Mouse (Mus musculus): ENCODE data around the gene Nr2f6. TPM values are rescaled to one million over a fixed set of nuclear protein-coding genes. Genes with fewer than 3 reads are reported as not detected.
"Not testable (repeated sequence)": the region's sequence is repeated elsewhere in the genome, so short reads cannot be mapped to it uniquely, and the experiment has no call there.

The Nr2f6 gene
- polyA plus RNA-seq, 1 experiment from 2014 or later, result 20.1 TPM

DNA sequence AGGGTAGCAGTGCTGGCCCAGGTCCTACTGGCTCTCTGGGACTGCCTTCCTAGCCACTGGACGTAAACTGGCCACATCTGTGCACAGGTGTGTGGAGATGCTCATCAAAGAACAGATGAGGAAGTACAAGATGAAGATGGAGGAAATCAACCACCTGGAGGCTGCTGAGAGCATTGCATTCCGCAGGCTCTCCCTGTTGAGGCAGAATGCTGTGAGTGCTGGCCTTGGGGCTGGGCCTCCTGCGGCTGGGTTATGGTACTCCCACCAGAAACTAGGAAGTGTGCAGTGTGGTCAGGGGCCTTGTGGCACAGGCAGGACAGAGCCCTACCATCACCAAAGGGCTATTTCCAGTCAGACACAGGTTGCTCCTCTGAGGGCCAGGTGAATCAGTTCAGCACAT is 23.7 kb downstream of the Nr2f6 start:
- ATAC-seq, result no peak
- 80% methylated on average over 3 of the region's 3 CpGs for WGBS
- H3K9me3 ChIP-seq (replicated peaks; ENCODE audit: control insufficient read depth, low read length, poor library complexity, severe bottlenecking), result no peaks in the 10 kb centered on the region
- H3K9ac ChIP-seq (ENCODE audit: low read depth, low read length), result no peak overlapping the region
- no peaks in the 10 kb centered on the region for H3K27me3 ChIP-seq (ENCODE audit: control insufficient read depth, insufficient read depth, low read depth, low read length)
- H3K4me3 ChIP-seq (ENCODE audit: low read depth, low read length), result no peak overlapping the region
- no peaks in the 10 kb centered on the region for H3K4me1 ChIP-seq (ENCODE audit: control insufficient read depth, insufficient read depth, low read length)
- H3K27ac ChIP-seq (ENCODE audit: low read length), result no peak overlapping the region
- no peak overlapping the region for H3K4me2 ChIP-seq (ENCODE audit: low read length)
- H3K36me3 ChIP-seq (ENCODE audit: control insufficient read depth, insufficient read depth, low read length), result peaks cover 57% of the 10 kb centered on the region

- H3K4me1 ChIP-seq (ENCODE audit: control insufficient read depth, insufficient read depth, low read length), result no peaks in the 10 kb centered on the region
- H3K9me3 ChIP-seq (replicated peaks; ENCODE audit: control insufficient read depth, low read length, poor library complexity, severe bottlenecking), result no peaks in the 10 kb centered on the region
- H3K4me3 ChIP-seq (ENCODE audit: low read depth, low read length), result no peak overlapping the region
- no peaks in the 10 kb centered on the region for H3K27me3 ChIP-seq (ENCODE audit: control insufficient read depth, insufficient read depth, low read depth, low read length)
- no peak overlapping the region for H3K27ac ChIP-seq (ENCODE audit: low read length)
- H3K36me3 ChIP-seq (ENCODE audit: control insufficient read depth, insufficient read depth, low read length), result peaks cover 76% of the 10 kb centered on the region
- H3K9ac ChIP-seq (ENCODE audit: low read depth, low read length), result no peak overlapping the region
- no peak overlapping the region for H3K4me2 ChIP-seq (ENCODE audit: low read length)
- ATAC-seq, result no peak
- 97% methylated on average over 1 of the region's 1 CpGs for WGBS
Observed at GRCm38 (mm10) chr8:71351520-71351919, 30.2 kb downstream of the Nr2f6 start.

DNA sequence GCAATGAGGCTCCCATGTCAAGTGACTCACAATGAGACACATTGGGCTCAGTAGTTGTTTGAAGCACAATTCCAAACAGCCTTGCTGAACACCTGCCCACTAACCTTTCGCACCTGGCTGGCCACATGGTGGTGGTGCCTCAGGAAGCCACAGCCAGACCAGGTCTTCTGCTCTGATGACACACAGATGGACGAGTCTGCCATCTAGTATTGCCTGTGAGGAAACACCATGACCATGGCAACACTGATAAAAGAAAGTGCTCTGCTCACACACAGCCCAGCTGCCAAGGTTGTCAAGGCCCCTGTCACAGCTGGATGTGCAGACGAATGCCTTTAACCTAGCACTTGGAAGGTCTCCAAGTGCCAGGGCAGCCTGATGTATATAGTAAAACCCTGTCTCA is 30.6 kb downstream of the Nr2f6 start:
- Histone ChIP-seq H3K36me3 (ENCODE audit: control insufficient read depth, insufficient read depth, low read length) (peaks cover 77% of the 10 kb centered on the region), H3K4me1 (ENCODE audit: control insufficient read depth, insufficient read depth, low read length) (no peaks in the 10 kb centered on the region), H3K9ac (ENCODE audit: low read depth, low read length) (no peak overlapping the region), H3K9me3 (replicated peaks; ENCODE audit: control insufficient read depth, low read length, poor library complexity, severe bottlenecking) (no peaks in the 10 kb centered on the region), H3K27ac (ENCODE audit: low read length) (no peak overlapping the region), H3K27me3 (ENCODE audit: control insufficient read depth, insufficient read depth, low read depth, low read length) (no peaks in the 10 kb centered on the region), H3K4me3 (ENCODE audit: low read depth, low read length) (no peak overlapping the region), H3K4me2 (ENCODE audit: low read length) (no peak overlapping the region)
- 79% methylated on average over 3 of the region's 3 CpGs for WGBS
- no peak for ATAC-seq

DNA sequence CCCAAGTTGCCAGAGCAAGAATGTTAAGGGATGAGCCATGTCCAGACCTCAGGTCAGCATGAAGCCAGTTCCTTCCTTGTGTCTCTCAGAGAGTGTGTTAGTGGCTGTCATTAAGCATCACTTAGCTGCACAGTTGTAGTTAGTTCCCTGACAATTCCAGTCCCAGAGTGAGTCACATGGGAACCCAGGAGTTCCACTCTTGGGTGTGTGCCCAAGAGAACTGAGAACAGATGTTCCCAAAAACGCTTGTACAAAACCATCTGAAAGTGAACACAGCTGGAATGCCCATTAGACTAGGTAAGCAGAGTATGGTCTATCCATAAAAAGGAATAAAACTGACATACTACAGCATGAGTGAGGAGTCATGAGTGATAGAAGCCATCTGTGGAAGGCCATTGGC is 35.2 kb downstream of the Nr2f6 start:
- H3K4me1 ChIP-seq (ENCODE audit: control insufficient read depth, insufficient read depth, low read length), result no peaks in the 10 kb centered on the region
- no peak overlapping the region for H3K4me2 ChIP-seq (ENCODE audit: low read length)
- no peaks in the 10 kb centered on the region for H3K9me3 ChIP-seq (replicated peaks; ENCODE audit: control insufficient read depth, low read length, poor library complexity, severe bottlenecking)
- H3K4me3 ChIP-seq (ENCODE audit: low read depth, low read length), result no peak overlapping the region
- peaks cover 56% of the 10 kb centered on the region for H3K36me3 ChIP-seq (ENCODE audit: control insufficient read depth, insufficient read depth, low read length)
- no peak overlapping the region for H3K27ac ChIP-seq (ENCODE audit: low read length)
- H3K27me3 ChIP-seq (ENCODE audit: control insufficient read depth, insufficient read depth, low read depth, low read length), result no peaks in the 10 kb centered on the region
- 88% methylated on average over 1 of the region's 1 CpGs for WGBS
- H3K9ac ChIP-seq (ENCODE audit: low read depth, low read length), result no peak overlapping the region
- no peak for ATAC-seq

- ATAC-seq, result no peak
- Histone ChIP-seq H3K4me2 (ENCODE audit: low read length) (no peak overlapping the region), H3K36me3 (ENCODE audit: control insufficient read depth, insufficient read depth, low read length) (peaks cover 11% of the 10 kb centered on the region; the same call in 1 of the 2 replicates), H3K4me1 (ENCODE audit: control insufficient read depth, insufficient read depth, low read length) (no peaks in the 10 kb centered on the region), H3K27ac (ENCODE audit: low read length) (no peak overlapping the region), H3K9me3 (replicated peaks; ENCODE audit: control insufficient read depth, low read length, poor library complexity, severe bottlenecking) (no peaks in the 10 kb centered on the region), H3K9ac (ENCODE audit: low read depth, low read length) (no peak overlapping the region), H3K27me3 (ENCODE audit: control insufficient read depth, insufficient read depth, low read depth, low read length) (no peaks in the 10 kb centered on the region), H3K4me3 (ENCODE audit: low read depth, low read length) (no peak overlapping the region)
- 84% methylated on average over 5 of the region's 5 CpGs for WGBS
Observed at GRCm38 (mm10) chr8:71340625-71341024, 41.1 kb downstream of the Nr2f6 start.

GRCm38 (mm10) chr8:71337834-71338233 is 43.9 kb downstream of the Nr2f6 start:
- not testable (repeated sequence) for H3K4me3 ChIP-seq (ENCODE audit: low read depth, low read length); H3K4me2 ChIP-seq (ENCODE audit: low read length); H3K27me3 ChIP-seq (ENCODE audit: control insufficient read depth, insufficient read depth, low read depth, low read length); ATAC-seq; H3K27ac ChIP-seq (ENCODE audit: low read length); H3K4me1 ChIP-seq (ENCODE audit: control insufficient read depth, insufficient read depth, low read length); H3K9me3 ChIP-seq (replicated peaks; ENCODE audit: control insufficient read depth, low read length, poor library complexity, severe bottlenecking); H3K9ac ChIP-seq (ENCODE audit: low read depth, low read length)
- WGBS, result over 99% methylated on average over 4 of the region's 6 CpGs
- peaks cover 15% of the 10 kb centered on the region for H3K36me3 ChIP-seq (ENCODE audit: control insufficient read depth, insufficient read depth, low read length)

DNA sequence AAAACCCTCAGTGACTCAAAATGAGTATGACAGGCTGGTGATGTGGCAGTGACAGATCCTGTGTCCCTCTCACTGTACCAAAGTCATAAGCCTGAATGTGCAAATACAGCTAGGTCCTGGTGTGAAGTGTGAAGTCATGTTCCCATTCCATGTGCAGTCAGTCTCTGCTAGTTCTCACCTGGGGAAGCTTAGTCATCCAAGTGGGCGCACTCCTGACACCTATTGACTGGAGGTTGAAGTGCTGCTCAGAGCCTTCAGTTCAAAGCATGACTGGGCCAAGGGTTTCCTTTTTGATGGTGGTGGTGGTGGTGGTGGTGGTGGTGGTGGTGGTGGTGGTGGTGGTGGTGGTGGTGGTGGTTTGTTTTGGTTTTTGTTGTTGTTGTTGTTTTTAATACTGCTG is 56.9 kb downstream of the Nr2f6 start:
- ATAC-seq, result no peak
- Histone ChIP-seq H3K36me3 (ENCODE audit: control insufficient read depth, insufficient read depth, low read length) (peaks cover 38% of the 10 kb centered on the region), H3K4me1 (ENCODE audit: control insufficient read depth, insufficient read depth, low read length) (no peaks in the 10 kb centered on the region), H3K9me3 (replicated peaks; ENCODE audit: control insufficient read depth, low read length, poor library complexity, severe bottlenecking) (no peaks in the 10 kb centered on the region), H3K27ac (ENCODE audit: low read length) (no peak overlapping the region), H3K4me3 (ENCODE audit: low read depth, low read length) (no peak overlapping the region), H3K27me3 (ENCODE audit: control insufficient read depth, insufficient read depth, low read depth, low read length) (no peaks in the 10 kb centered on the region), H3K9ac (ENCODE audit: low read depth, low read length) (no peak overlapping the region), H3K4me2 (ENCODE audit: low read length) (no peak overlapping the region)
- 95% methylated on average over 1 of the region's 1 CpGs for WGBS

Other genes with a start within 250 kb of the Nr2f6 start
- gene Myo9b, start 109.2 kb downstream of the Nr2f6 start, polyA plus RNA-seq (2015; fragmentation: Nextera tagmentation; extraction: Ambion mirVana), result 15.5 and 17.2 TPM in 2 replicates
- gene Haus8, start 109.0 kb downstream of the Nr2f6 start, polyA plus RNA-seq (2015; fragmentation: Nextera tagmentation; extraction: Ambion mirVana), result 65.7 and 67.9 TPM in 2 replicates
- gene Use1, start 15.1 kb downstream of the Nr2f6 start, polyA plus RNA-seq (2015; fragmentation: Nextera tagmentation; extraction: Ambion mirVana), result 117 and 123 TPM in 2 replicates
- 5.1 and 5.3 TPM in 2 replicates for gene Ocel1, start 10.7 kb downstream of the Nr2f6 start, polyA plus RNA-seq (2015; fragmentation: Nextera tagmentation; extraction: Ambion mirVana)
- 7.4 and 8.1 TPM in 2 replicates for gene Ushbp1, start 13.8 kb upstream of the Nr2f6 start, polyA plus RNA-seq (2015; fragmentation: Nextera tagmentation; extraction: Ambion mirVana)
- gene Babam1, start 14.9 kb upstream of the Nr2f6 start, polyA plus RNA-seq (2015; fragmentation: Nextera tagmentation; extraction: Ambion mirVana), result 89.8 and 91.0 TPM in 2 replicates
- 4.0 and 5.1 TPM in 2 replicates for gene Ankle1, start 24.1 kb upstream of the Nr2f6 start, polyA plus RNA-seq (2015; fragmentation: Nextera tagmentation; extraction: Ambion mirVana)
- gene Abhd8, start 81.7 kb upstream of the Nr2f6 start, polyA plus RNA-seq (2015; fragmentation: Nextera tagmentation; extraction: Ambion mirVana), result 176 TPM in 2 replicates
- gene Mrpl34, start 83.0 kb upstream of the Nr2f6 start, polyA plus RNA-seq (2015; fragmentation: Nextera tagmentation; extraction: Ambion mirVana), result 182 and 191 TPM in 2 replicates
- gene Dda1, start 87.2 kb upstream of the Nr2f6 start, polyA plus RNA-seq (2015; fragmentation: Nextera tagmentation; extraction: Ambion mirVana), result 224 and 231 TPM in 2 replicates
- gene Ano8, start 104.0 kb upstream of the Nr2f6 start, polyA plus RNA-seq (2015; fragmentation: Nextera tagmentation; extraction: Ambion mirVana), result 4.0 and 5.9 TPM in 2 replicates
- 11.8 and 12.5 TPM in 2 replicates for gene Gtpbp3, start 106.1 kb upstream of the Nr2f6 start, polyA plus RNA-seq (2015; fragmentation: Nextera tagmentation; extraction: Ambion mirVana)
- 5.7 and 6.5 TPM in 2 replicates for gene Plvap, start 129.8 kb upstream of the Nr2f6 start, polyA plus RNA-seq (2015; fragmentation: Nextera tagmentation; extraction: Ambion mirVana)
- gene Ccdc194, start 143.8 kb upstream of the Nr2f6 start, polyA plus RNA-seq (2015; fragmentation: Nextera tagmentation; extraction: Ambion mirVana), result 0.11 TPM in 1 of 2 replicates, not detected in the other
- 6.8 and 7.9 TPM in 2 replicates for gene Bst2, start 155.5 kb upstream of the Nr2f6 start, polyA plus RNA-seq (2015; fragmentation: Nextera tagmentation; extraction: Ambion mirVana)
- 52.4 and 60.3 TPM in 2 replicates for gene Mvb12a, start 161.0 kb upstream of the Nr2f6 start, polyA plus RNA-seq (2015; fragmentation: Nextera tagmentation; extraction: Ambion mirVana)
- gene Tmem221, start 176.9 kb upstream of the Nr2f6 start, polyA plus RNA-seq (2015; fragmentation: Nextera tagmentation; extraction: Ambion mirVana), result 0.17 TPM in 1 of 2 replicates, not detected in the other
- gene Nxnl1, start 184.6 kb upstream of the Nr2f6 start, polyA plus RNA-seq (2015; fragmentation: Nextera tagmentation; extraction: Ambion mirVana), result not detected in 2 replicates
- 71.4 and 79.2 TPM in 2 replicates for gene Slc27a1, start 186.9 kb upstream of the Nr2f6 start, polyA plus RNA-seq (2015; fragmentation: Nextera tagmentation; extraction: Ambion mirVana)
- 219 and 237 TPM in 2 replicates for gene Pgls, start 210.2 kb upstream of the Nr2f6 start, polyA plus RNA-seq (2015; fragmentation: Nextera tagmentation; extraction: Ambion mirVana)
- gene Fam129c, start 215.7 kb upstream of the Nr2f6 start, polyA plus RNA-seq (2015; fragmentation: Nextera tagmentation; extraction: Ambion mirVana), result 6.4 and 7.9 TPM in 2 replicates
- gene Colgalt1, start 229.0 kb upstream of the Nr2f6 start, polyA plus RNA-seq (2015; fragmentation: Nextera tagmentation; extraction: Ambion mirVana), result 68.8 and 70.8 TPM in 2 replicates

All from midbrain, embryonic 16.5 days (tissue).